Mouse (Mus musculus) layer of hippocampus, adult 8-10 months (tissue): ENCODE results near the gene Ly6c2. TPM values are rescaled to one million over a fixed set of nuclear protein-coding genes. Genes with fewer than 3 reads are reported as not detected.

Experiments
- total RNA-seq, 4 experiments: library from RNA; stranded (reverse); gene quantifications; 2 replicates each; pipeline ENCODE4 v1.2.4; 2022

Gene Ly6c2
- total RNA-seq, 4 experiments from 2014 or later = 0.43 to 3.8 (median 1.2) TPM

Other genes starting within 250 kb of the Ly6c2 start
- under 1 TPM in 1 of 4 experiments, not detected in 3; 0.11 TPM for gene 2010109I03Rik, start 214.9 kb downstream of the Ly6c2 start, total RNA-seq
- gene Ly6i, start 128.5 kb downstream of the Ly6c2 start, total RNA-seq = under 1 TPM in 2 of 4 experiments, not detected in 2; 0.45 to 0.77 TPM
- gene Ly6a, start 113.9 kb downstream of the Ly6c2 start, total RNA-seq = 10 to 100 TPM; 21.7 to 27.8 (median 23.8) TPM
- 10 to 100 TPM; 52.0 to 65.9 (median 62.6) TPM for gene Ly6c1, start 63.1 kb downstream of the Ly6c2 start, total RNA-seq
- gene Ly6g, start 43.3 kb upstream of the Ly6c2 start, total RNA-seq = not detected
- gene BC025446, start 104.4 kb upstream of the Ly6c2 start, total RNA-seq = not detected
- not detected for gene Ly6f, start 156.5 kb upstream of the Ly6c2 start, total RNA-seq